Comparison of ENCODE assay signal across 8 mouse cellular contexts in the genomic region with DNA sequence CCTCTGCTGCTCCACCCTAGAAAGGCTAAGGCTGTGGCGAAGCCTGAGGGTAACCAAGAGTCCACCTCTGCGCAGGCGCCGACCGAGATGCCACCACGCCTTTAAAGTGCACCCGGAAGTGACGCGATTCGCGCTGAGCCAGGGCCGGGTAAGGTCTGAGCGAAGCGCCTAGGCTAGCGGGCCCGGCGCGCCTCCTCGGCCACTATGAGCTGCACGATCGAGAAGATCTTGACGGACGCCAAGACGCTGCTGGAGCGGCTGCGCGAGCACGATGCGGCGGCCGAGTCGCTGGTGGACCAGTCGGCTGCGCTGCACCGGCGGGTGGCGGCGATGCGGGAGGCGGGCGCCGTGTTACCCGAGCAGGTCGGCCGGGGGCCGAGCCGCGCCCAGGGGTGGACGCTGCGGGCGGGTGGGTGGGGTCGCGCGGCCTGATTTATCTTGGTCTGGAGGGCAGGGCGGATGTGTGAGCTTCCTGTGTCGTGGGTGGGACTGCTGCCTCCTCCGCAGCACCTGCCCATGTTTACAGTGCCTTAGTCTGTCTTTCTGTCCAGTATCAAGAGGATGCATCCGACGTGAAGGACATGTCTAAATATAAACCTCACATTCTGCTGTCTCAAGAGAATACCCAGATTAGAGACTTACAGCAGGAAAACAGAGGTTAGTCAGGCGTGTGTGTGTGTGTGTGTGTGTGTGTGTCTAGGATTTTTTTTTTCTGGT. TPM values are rescaled to one million over a fixed set of nuclear protein-coding genes. Genes with fewer than 3 reads are reported as not detected.
A peak's percentile ranks its signal among the peaks of the same experiment; 100 is the strongest.
DNase-seq lines count a peak whose midpoint lies in the region; ATAC-seq and TF ChIP-seq lines count a peak whose summit lies in the region.

A gene (plus strand): TSS at position 104 of the 717 bp plus-strand sequence.

- TF ChIP-seq CTCF in Patski (IDR thresholded peaks at IDR 0.05) = no peak

- peak within 1 kb of the TSS; percentile 48 for H3K4me3 ChIP-seq in hindbrain, embryonic 14.5 days (replicated peaks; ENCODE audit: low read length)

- peaks cover 12% of the 10 kb centered on the region for H3K4me1 ChIP-seq in hindbrain, embryonic 14.5 days (replicated peaks; ENCODE audit: control insufficient read depth, insufficient read depth, low read length)

- H3K27ac ChIP-seq in hindbrain, embryonic 14.5 days = peak within 1 kb of the TSS; percentile 85

- H3K27me3 ChIP-seq in Patski = no peaks in the 10 kb centered on the region
- no peaks in the 10 kb centered on the region for H3K27me3 ChIP-seq in hindbrain, embryonic 14.5 days (ENCODE audit: control insufficient read depth, insufficient read depth, low read length)

- peaks cover 38% of the 10 kb centered on the region for H3K36me3 ChIP-seq in hindbrain, embryonic 14.5 days (replicated peaks; ENCODE audit: control insufficient read depth, insufficient read depth)

- peak; percentile 91 for ATAC-seq in Patski
- peak; percentile 99 for ATAC-seq in hindbrain, embryonic 14.5 days (ENCODE audit: low FRiP score)

- peak; percentile 76 for DNase-seq in Patski (ENCODE audit: low read depth, low spot score)
- peak; percentile 94 to 96 for DNase-seq in cerebellum, postnatal 14 days
- DNase-seq in frontal cortex, postnatal 25 days (ENCODE audit: low spot score in 2 of 2) = peak; percentile 84 to 91
- DNase-seq in hindbrain, embryonic 14.5 days (ENCODE audit: low spot score) = peak; percentile 90
- peak; percentile 93 to 95 for DNase-seq in layer of hippocampus, postnatal 36 days
- peak; percentile 97 for DNase-seq in lung, postnatal 36 days
- DNase-seq in retina, postnatal 1 day = peak; percentile 93
- DNase-seq in urinary bladder, adult 18-20 months (ENCODE audit: low spot score in 2 of 2) = peak; percentile 92 to 93

- under 1% methylated on average over 60 of the region's 60 CpGs for WGBS in hindbrain, embryonic 14.5 days

- H3K9me3 ChIP-seq in hindbrain, embryonic 14.5 days (ENCODE audit: control insufficient read depth, low read length) = no peaks in the 10 kb centered on the region

- CTCF ChIA-PET in Patski (lab: Charles Lee) = interaction anchor here (1.2 kb wide), 1 partner anchor 65 kb away, joined by 4 read pairs; no protein-coding TSS in a partner anchor

- POLR2A ChIA-PET in Patski (lab: Charles Lee) = interaction anchor here (2.4 kb wide), 1 partner anchor 25 kb away, joined by 7 read pairs; a partner anchor contains a TSS

- in situ Hi-C loops in Patski (cut with MboI; ENCODE audit: low pct_unique_long_range_greater_than_20kb) = no loop called here

- peak within 1 kb of the TSS; percentile 58 for H3K4me2 ChIP-seq in hindbrain, embryonic 14.5 days (replicated peaks)

- peak within 1 kb of the TSS; percentile 75 for H3K9ac ChIP-seq in hindbrain, embryonic 14.5 days

RNA-seq across cellular contexts. Expression of the gene that starts here (rescaled TPM):
- 114 TPM for polyA plus RNA-seq in Patski (2021)
- 67.0 TPM in 2 replicates for polyA plus RNA-seq in hindbrain, embryonic 14.5 days (2014; fragmentation: Nextera tagmentation; extraction: Ambion mirVana)
- total RNA-seq in layer of hippocampus, postnatal 36 days (2021) = 10 to 100 TPM; 76.7 to 78.5 TPM

Comparison
In these comparisons a context has a peak if more than half of its experiments do, and no peak if none do; other contexts are left out.
1. Peak in every context shown above with its lines: DNase-seq, ATAC-seq, H3K4me3 ChIP-seq and H3K27ac ChIP-seq.